Mouse (Mus musculus): ENCODE results near the gene Metap1d.

The Metap1d gene

GRCm38 (mm10) chr2:71474345-71474744, 21.3 kb downstream of the Metap1d start:
- WGBS, result 71% methylated on average over 7 of the region's 7 CpGs

- WGBS, result 87% methylated on average over 10 of the region's 10 CpGs
These were observed 22.2 kb downstream of the Metap1d start for GRCm38 (mm10) chr2:71475311-71475710.

GRCm38 (mm10) chr2:71475760-71476159, 22.7 kb downstream of the Metap1d start:
- WGBS, result 87% methylated on average over 4 of the region's 4 CpGs

GRCm38 (mm10) chr2:71479917-71480316, 26.8 kb downstream of the Metap1d start:
- WGBS, result 59% methylated on average over 7 of the region's 7 CpGs

DNA sequence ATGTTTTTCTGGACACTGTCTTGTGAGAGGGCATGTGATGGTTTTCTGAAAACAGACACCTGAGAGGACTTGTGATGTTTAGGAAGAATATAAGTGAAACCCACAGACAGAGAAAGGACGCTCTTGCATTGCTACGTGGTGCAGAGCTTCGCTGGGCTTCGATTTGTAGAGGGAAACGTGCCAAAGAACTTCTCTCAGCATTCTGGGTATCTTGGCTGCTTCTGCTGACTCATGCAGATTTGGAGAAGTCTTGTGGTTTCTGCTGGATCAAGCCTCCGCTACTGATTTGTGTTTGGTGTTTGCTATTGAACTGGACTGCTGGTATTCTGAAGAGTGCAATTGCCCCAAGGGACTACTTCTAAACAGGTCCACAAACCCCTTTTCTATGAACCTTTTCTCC, 28.7 kb downstream of the Metap1d start:
- WGBS, result 69% methylated on average over 6 of the region's 6 CpGs

GRCm38 (mm10) chr2:71483046-71483716, 30.1 kb downstream of the Metap1d start:
- WGBS, result 57% methylated on average over 10 of the region's 10 CpGs

DNA sequence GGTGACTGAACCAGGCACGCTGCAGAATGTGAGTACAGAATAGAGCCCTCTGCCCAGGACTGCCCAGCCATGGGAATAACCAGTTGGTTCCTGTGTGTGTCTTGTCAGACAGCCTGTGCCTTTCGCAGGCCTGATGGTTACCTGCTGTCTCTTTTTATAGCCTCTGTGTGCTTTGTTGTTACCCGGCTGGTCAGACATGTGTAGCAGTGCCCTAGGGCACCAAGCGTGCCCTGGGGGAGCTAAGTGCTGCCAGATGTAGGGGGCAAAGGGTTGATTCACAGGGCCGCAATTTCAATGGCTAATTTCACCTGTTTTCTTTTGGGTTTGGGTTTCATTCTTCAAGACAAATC, 30.6 kb downstream of the Metap1d start:
- 60% methylated on average over 5 of the region's 5 CpGs for WGBS

DNA sequence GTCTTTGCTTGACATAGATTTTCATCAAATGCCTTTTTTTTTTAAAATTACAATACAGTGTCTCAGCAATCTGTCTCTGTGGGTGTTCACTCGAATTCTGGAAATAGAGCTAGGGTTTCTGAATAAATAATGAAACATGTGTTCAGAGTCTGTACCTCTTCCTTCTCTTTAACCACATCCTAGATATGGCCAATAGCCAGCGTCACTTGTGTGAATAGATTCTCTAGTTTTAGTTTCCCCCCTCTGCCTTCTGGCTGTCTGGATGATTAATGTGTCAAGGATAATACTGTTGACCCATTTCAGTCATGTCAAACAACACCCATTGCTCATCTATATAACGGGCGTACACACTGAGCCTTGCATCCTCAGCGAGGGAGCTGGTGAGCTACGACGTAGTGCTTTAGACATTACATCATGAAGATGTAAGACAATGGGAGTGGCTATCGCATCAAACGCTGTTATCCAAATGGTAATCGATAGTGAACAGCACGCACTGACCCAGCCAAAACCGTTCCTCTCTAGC, 40.1 kb downstream of the Metap1d start:
- 69% methylated on average over 12 of the region's 12 CpGs for WGBS

DNA sequence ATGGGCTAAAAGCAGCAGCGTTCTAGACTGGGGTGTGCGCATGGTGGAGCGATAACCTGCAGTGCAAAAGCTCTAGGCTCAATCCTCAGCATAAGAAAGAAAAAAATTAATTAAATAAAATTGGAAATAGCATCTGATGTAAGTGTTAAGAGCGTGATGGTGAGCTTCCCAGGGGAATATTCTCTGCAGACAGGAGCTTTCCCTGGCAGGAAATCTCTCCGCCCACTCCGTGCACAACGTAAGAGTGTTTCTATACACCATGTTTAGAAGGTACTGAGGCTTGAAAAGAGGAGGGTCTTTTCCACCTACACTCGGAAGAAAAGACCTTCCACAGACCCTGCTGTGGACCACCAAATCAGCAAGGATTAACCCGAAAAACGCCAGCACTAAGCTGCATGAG, 41.4 kb downstream of the Metap1d start:
- 51% methylated on average over 10 of the region's 10 CpGs for WGBS

DNA sequence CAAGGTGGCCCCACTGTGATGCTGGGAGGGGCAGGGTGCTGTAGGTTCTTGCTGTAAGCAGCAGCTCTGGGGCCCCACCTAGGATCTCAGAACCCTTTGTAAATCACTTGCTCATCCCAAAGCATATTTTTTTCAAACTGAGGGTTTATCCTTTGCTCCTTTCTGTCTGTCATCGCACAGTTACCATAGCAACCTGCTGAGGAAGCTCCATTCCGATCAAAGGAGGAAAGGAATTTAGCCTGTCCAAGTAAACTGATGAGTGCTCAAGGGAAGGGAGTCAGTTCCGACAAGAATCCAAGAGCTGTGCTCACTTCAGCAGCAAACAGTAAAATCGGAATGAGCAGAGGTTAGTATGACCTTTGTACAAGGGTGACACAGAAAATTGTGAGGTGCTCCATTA, 41.9 kb downstream of the Metap1d start:
- WGBS, result 49% methylated on average over 4 of the region's 4 CpGs

DNA sequence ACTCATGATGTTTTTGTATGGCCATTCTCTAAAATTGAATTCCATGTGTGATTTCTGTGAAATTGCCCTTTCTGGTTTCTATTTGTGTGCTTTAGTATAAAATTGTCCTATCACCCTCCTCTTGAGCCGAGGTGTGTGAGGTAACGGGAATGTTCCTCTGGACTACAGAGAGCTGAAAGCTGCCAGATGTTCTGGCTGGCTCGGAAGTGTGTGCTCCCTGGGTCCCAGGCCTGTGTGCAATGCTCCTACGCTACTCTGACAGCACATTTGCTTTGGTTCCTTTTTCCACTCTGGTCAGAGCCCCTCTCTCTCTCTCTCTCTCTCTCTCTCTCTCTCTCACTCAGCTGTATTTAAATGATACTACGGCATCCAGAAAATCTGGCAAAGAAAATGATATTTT, 44.1 kb downstream of the Metap1d start:
- 73% methylated on average over 5 of the region's 5 CpGs for WGBS

GRCm38 (mm10) chr2:71499276-71500230, 46.5 kb downstream of the Metap1d start:
- WGBS, result 72% methylated on average over 16 of the region's 16 CpGs

- WGBS, result 82% methylated on average over 9 of the region's 9 CpGs
These were observed 51.8 kb downstream of the Metap1d start for GRCm38 (mm10) chr2:71504852-71505251.

- 95% methylated on average over 7 of the region's 7 CpGs for WGBS
These were observed 58.1 kb downstream of the Metap1d start for GRCm38 (mm10) chr2:71511209-71511608.

GRCm38 (mm10) chr2:71512326-71512725, 59.2 kb downstream of the Metap1d start:
- whole genome bisulfite sequencing, result 82% methylated on average over 9 of the region's 9 CpGs

DNA sequence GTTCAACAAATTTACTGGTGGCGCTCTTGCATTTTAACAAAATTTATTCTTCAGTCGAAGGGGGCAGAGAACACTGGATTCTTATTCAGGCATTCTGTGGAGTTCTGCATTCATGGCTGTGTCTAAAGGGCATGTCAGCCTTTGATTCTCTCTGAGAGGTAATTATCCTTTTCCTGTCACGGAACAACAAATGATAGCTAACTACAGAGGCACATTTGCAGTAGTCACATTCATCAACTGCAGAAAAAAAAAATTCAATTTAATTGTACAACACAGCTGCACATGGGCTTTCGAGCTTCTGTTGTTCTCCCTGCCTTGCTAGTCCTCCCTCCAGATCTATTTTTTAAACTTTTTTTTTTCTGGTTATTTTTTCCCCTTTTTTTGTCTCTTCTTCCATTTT, 63.9 kb downstream of the Metap1d start:
- 82% methylated on average over 4 of the region's 4 CpGs for WGBS

GRCm38 (mm10) chr2:71517466-71518099, 64.5 kb downstream of the Metap1d start:
- WGBS, result 85% methylated on average over 8 of the region's 8 CpGs

- 85% methylated on average over 4 of the region's 4 CpGs for WGBS
These were observed 69.8 kb downstream of the Metap1d start for GRCm38 (mm10) chr2:71522871-71523270.

DNA sequence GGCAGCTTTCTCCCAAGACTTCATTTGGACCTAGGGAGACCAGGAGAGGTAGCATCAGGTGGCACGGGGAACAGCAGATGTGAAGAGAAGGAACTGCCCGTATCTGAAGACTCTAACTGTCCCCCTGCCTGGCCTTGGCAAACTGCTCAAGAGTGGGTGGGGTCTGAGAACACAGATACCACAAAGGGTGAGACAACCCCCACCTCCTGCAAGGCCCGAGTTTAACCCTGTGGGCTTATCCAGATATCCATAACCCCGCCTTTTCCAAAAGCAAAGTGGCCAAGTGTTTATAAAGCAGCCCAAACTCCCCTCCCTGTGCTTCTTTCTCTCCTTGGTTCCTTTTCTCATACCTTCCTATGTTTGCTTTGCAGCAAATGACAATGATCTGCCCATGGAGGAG, 70.4 kb downstream of the Metap1d start:
- WGBS, result 84% methylated on average over 4 of the region's 4 CpGs

DNA sequence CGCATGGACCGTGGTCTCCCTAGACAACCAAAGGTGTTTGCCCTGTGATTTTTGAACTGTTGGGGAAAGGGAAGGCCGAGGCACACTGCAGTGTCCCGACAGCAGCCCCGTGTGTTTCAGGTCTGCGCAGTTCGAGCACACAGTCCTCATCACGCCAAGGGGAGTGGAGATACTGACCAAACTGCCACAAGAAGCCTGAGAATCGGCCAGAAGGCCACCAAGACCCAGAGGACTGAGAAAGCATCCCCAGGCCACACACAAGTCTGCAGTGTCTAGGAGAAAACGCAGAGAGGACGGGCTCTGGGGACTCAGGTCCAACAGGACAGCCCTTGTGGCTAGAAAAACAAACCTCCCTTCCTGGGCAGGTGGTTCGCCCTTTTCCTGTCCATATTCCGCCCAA, 71.7 kb downstream of the Metap1d start:
- 54% methylated on average over 13 of the region's 13 CpGs for WGBS

- 13% methylated on average over 10 of the region's 10 CpGs for WGBS
These were observed 73.7 kb downstream of the Metap1d start for GRCm38 (mm10) chr2:71526595-71527322.

Measured in cerebral cortex, adult 2 months (tissue).